Mouse (Mus musculus): ENCODE results near the gene Fbln1. TPM values are rescaled to one million over a fixed set of nuclear protein-coding genes. Genes with fewer than 3 reads are reported as not detected.

Gene Fbln1
- polyA plus RNA-seq, 1 experiment from 2014 or later: 162 TPM

- Histone ChIP-seq H3K4me2 (ENCODE audit: low read length) (no peak overlapping the region), H3K4me3 (ENCODE audit: control insufficient read depth in 1 of 2, insufficient read depth in 1 of 2, low read depth in 1 of 2, low read length in 2 of 2) (no peak overlapping the region), H3K9me3 (ENCODE audit: control insufficient read depth, low read length) (no peaks in the 10 kb centered on the region), H3K4me1 (ENCODE audit: control insufficient read depth in 2 of 2, insufficient read depth in 2 of 2, low read length in 2 of 2) (peaks cover 15 to 16% of the 10 kb centered on the region in 2 experiments), H3K36me3 (ENCODE audit: control insufficient read depth, insufficient read depth, low read length) (no peaks in the 10 kb centered on the region), H3K27ac (replicated peaks in 1 of 2; ENCODE audit: control insufficient read depth in 1 of 2, insufficient read depth in 1 of 2, low read depth in 2 of 2, low read length in 2 of 2) (no peak overlapping the region), H3K27me3 (ENCODE audit: control insufficient read depth, insufficient read depth, low read length) (no peaks in the 10 kb centered on the region), H3K9ac (ENCODE audit: low read length) (no peak overlapping the region)
- no peak for ATAC-seq (ENCODE audit: insufficient number of reproducible peaks, insufficient read depth, low FRiP score, low read depth)
- WGBS: 54% methylated on average over 2 of the region's 2 CpGs
Measured at GRCm38 (mm10) chr15:85295977-85296376, 90.2 kb downstream of the Fbln1 start.

GRCm38 (mm10) chr15:85296538-85296937 is 90.8 kb downstream of the Fbln1 start:
- no peak for ATAC-seq (ENCODE audit: insufficient number of reproducible peaks, insufficient read depth, low FRiP score, low read depth)
- 76% methylated on average over 3 of the region's 3 CpGs for WGBS
- peaks cover 15 to 16% of the 10 kb centered on the region in 2 experiments for H3K4me1 ChIP-seq (ENCODE audit: control insufficient read depth in 2 of 2, insufficient read depth in 2 of 2, low read length in 2 of 2)

GRCm38 (mm10) chr15:85298167-85298781 is 92.5 kb downstream of the Fbln1 start:
- peaks cover 15 to 16% of the 10 kb centered on the region in 2 experiments for H3K4me1 ChIP-seq (ENCODE audit: control insufficient read depth in 2 of 2, insufficient read depth in 2 of 2, low read length in 2 of 2)
- H3K4me3 ChIP-seq (ENCODE audit: control insufficient read depth in 1 of 2, insufficient read depth in 1 of 2, low read depth in 1 of 2, low read length in 2 of 2): peak overlapping the region; percentile 21 to 27
- no peak overlapping the region for H3K27ac ChIP-seq (replicated peaks in 1 of 2; ENCODE audit: control insufficient read depth in 1 of 2, insufficient read depth in 1 of 2, low read depth in 2 of 2, low read length in 2 of 2)
- H3K9me3 ChIP-seq (ENCODE audit: control insufficient read depth, low read length): no peaks in the 10 kb centered on the region
- H3K9ac ChIP-seq (ENCODE audit: low read length): 0 out of 2 replicates have a peak overlapping the region, but pooled peaks have one; percentile 21
- WGBS: 25% methylated on average over 17 of the region's 17 CpGs
- H3K27me3 ChIP-seq (ENCODE audit: control insufficient read depth, insufficient read depth, low read length): no peaks in the 10 kb centered on the region
- H3K36me3 ChIP-seq (ENCODE audit: control insufficient read depth, insufficient read depth, low read length): no peaks in the 10 kb centered on the region
- peak overlapping the region; percentile 64 for H3K4me2 ChIP-seq (ENCODE audit: low read length)
- ATAC-seq (ENCODE audit: insufficient number of reproducible peaks, insufficient read depth, low FRiP score, low read depth): no peak

More at GRCm38 (mm10) chr15:85296538-85296937, 90.8 kb downstream of the Fbln1 start:
- Histone ChIP-seq H3K9ac (ENCODE audit: low read length) (no peak overlapping the region), H3K4me2 (ENCODE audit: low read length) (no peak overlapping the region), H3K27ac (replicated peaks in 1 of 2; ENCODE audit: control insufficient read depth in 1 of 2, insufficient read depth in 1 of 2, low read depth in 2 of 2, low read length in 2 of 2) (no peak overlapping the region), H3K27me3 (ENCODE audit: control insufficient read depth, insufficient read depth, low read length) (no peaks in the 10 kb centered on the region), H3K4me3 (ENCODE audit: control insufficient read depth in 1 of 2, insufficient read depth in 1 of 2, low read depth in 1 of 2, low read length in 2 of 2) (no peak overlapping the region), H3K9me3 (ENCODE audit: control insufficient read depth, low read length) (no peaks in the 10 kb centered on the region), H3K36me3 (ENCODE audit: control insufficient read depth, insufficient read depth, low read length) (no peaks in the 10 kb centered on the region)

- Histone ChIP-seq H3K9me3 (ENCODE audit: control insufficient read depth, low read length) (no peaks in the 10 kb centered on the region), H3K27ac (replicated peaks in 1 of 2; ENCODE audit: control insufficient read depth in 1 of 2, insufficient read depth in 1 of 2, low read depth in 2 of 2, low read length in 2 of 2) (no peak overlapping the region), H3K27me3 (ENCODE audit: control insufficient read depth, insufficient read depth, low read length) (no peaks in the 10 kb centered on the region), H3K9ac (ENCODE audit: low read length) (no peak overlapping the region), H3K4me1 (ENCODE audit: control insufficient read depth in 2 of 2, insufficient read depth in 2 of 2, low read length in 2 of 2) (peaks cover 15 to 16% of the 10 kb centered on the region in 2 experiments), H3K4me3 (ENCODE audit: control insufficient read depth in 1 of 2, insufficient read depth in 1 of 2, low read depth in 1 of 2, low read length in 2 of 2) (no peak overlapping the region), H3K36me3 (ENCODE audit: control insufficient read depth, insufficient read depth, low read length) (no peaks in the 10 kb centered on the region), H3K4me2 (ENCODE audit: low read length) (no peak overlapping the region)
- no peak for ATAC-seq (ENCODE audit: insufficient number of reproducible peaks, insufficient read depth, low FRiP score, low read depth)
- WGBS: 93% methylated on average over 9 of the region's 9 CpGs
Measured at GRCm38 (mm10) chr15:85298946-85299345, 93.2 kb downstream of the Fbln1 start.

GRCm38 (mm10) chr15:85303241-85303640 is 97.5 kb downstream of the Fbln1 start:
- no peak for ATAC-seq (ENCODE audit: insufficient number of reproducible peaks, insufficient read depth, low FRiP score, low read depth)
- Histone ChIP-seq H3K4me3 (ENCODE audit: control insufficient read depth in 1 of 2, insufficient read depth in 1 of 2, low read depth in 1 of 2, low read length in 2 of 2) (no peak overlapping the region), H3K4me2 (ENCODE audit: low read length) (no peak overlapping the region), H3K36me3 (ENCODE audit: control insufficient read depth, insufficient read depth, low read length) (no peaks in the 10 kb centered on the region), H3K4me1 (ENCODE audit: control insufficient read depth in 2 of 2, insufficient read depth in 2 of 2, low read length in 2 of 2) (peaks cover 5 to 7% of the 10 kb centered on the region in 2 experiments), H3K27ac (replicated peaks in 1 of 2; ENCODE audit: control insufficient read depth in 1 of 2, insufficient read depth in 1 of 2, low read depth in 2 of 2, low read length in 2 of 2) (no peak overlapping the region), H3K9ac (ENCODE audit: low read length) (no peak overlapping the region), H3K9me3 (ENCODE audit: control insufficient read depth, low read length) (peaks cover 6% of the 10 kb centered on the region; the same call in 1 of the 2 replicates), H3K27me3 (ENCODE audit: control insufficient read depth, insufficient read depth, low read length) (no peaks in the 10 kb centered on the region)
- 68% methylated on average over 4 of the region's 4 CpGs for WGBS

GRCm38 (mm10) chr15:85303976-85304375 is 98.2 kb downstream of the Fbln1 start:
- 88% methylated on average over 4 of the region's 4 CpGs for WGBS

GRCm38 (mm10) chr15:85307061-85307660 is 101.4 kb downstream of the Fbln1 start:
- WGBS: 84% methylated on average over 2 of the region's 2 CpGs
- ATAC-seq (ENCODE audit: insufficient number of reproducible peaks, insufficient read depth, low FRiP score, low read depth): no peak
- H3K4me2 ChIP-seq (ENCODE audit: low read length): no peak overlapping the region

More at GRCm38 (mm10) chr15:85303976-85304375, 98.2 kb downstream of the Fbln1 start:
- no peak overlapping the region for H3K27ac ChIP-seq (replicated peaks in 1 of 2; ENCODE audit: control insufficient read depth in 1 of 2, insufficient read depth in 1 of 2, low read depth in 2 of 2, low read length in 2 of 2)
- H3K27me3 ChIP-seq (ENCODE audit: control insufficient read depth, insufficient read depth, low read length): no peaks in the 10 kb centered on the region
- peaks cover 6% of the 10 kb centered on the region; the same call in 1 of the 2 replicates for H3K9me3 ChIP-seq (ENCODE audit: control insufficient read depth, low read length)
- ATAC-seq (ENCODE audit: insufficient number of reproducible peaks, insufficient read depth, low FRiP score, low read depth): no peak
- no peak overlapping the region for H3K4me2 ChIP-seq (ENCODE audit: low read length)
- no peaks in the 10 kb centered on the region for H3K36me3 ChIP-seq (ENCODE audit: control insufficient read depth, insufficient read depth, low read length)
- no peak overlapping the region for H3K4me3 ChIP-seq (ENCODE audit: control insufficient read depth in 1 of 2, insufficient read depth in 1 of 2, low read depth in 1 of 2, low read length in 2 of 2)
- no peaks in the 10 kb centered on the region; a peak in 1 of 4 replicates for H3K4me1 ChIP-seq (ENCODE audit: control insufficient read depth in 2 of 2, insufficient read depth in 2 of 2, low read length in 2 of 2)
- no peak overlapping the region for H3K9ac ChIP-seq (ENCODE audit: low read length)

More at GRCm38 (mm10) chr15:85307061-85307660, 101.4 kb downstream of the Fbln1 start:
- Histone ChIP-seq H3K27ac (replicated peaks in 1 of 2; ENCODE audit: control insufficient read depth in 1 of 2, insufficient read depth in 1 of 2, low read depth in 2 of 2, low read length in 2 of 2) (no peak overlapping the region), H3K9ac (ENCODE audit: low read length) (no peak overlapping the region), H3K4me3 (ENCODE audit: control insufficient read depth in 1 of 2, insufficient read depth in 1 of 2, low read depth in 1 of 2, low read length in 2 of 2) (no peak overlapping the region), H3K4me1 (ENCODE audit: control insufficient read depth in 2 of 2, insufficient read depth in 2 of 2, low read length in 2 of 2) (no peaks in the 10 kb centered on the region), H3K27me3 (ENCODE audit: control insufficient read depth, insufficient read depth, low read length) (no peaks in the 10 kb centered on the region), H3K36me3 (ENCODE audit: control insufficient read depth, insufficient read depth, low read length) (no peaks in the 10 kb centered on the region), H3K9me3 (ENCODE audit: control insufficient read depth, low read length) (peaks cover 6% of the 10 kb centered on the region; the same call in 1 of the 2 replicates)
